Mouse (Mus musculus) cerebellum, postnatal 4 days (tissue): ENCODE measurements around the gene Pgm2.
A peak's percentile ranks its signal among the peaks of the same experiment; 100 is the strongest.

ENCODE experiments used
- DNase-seq, 2 experiments: peaks; one replicate each; pipeline ENCODE4 v3.0.0; 2022; ENCODE audit warnings: low spot score in 2 of 2, mixed read lengths in 1 of 2

Pgm2 gene

GRCm38 (mm10) chr5:64144315-64144714 is 51.6 kb downstream of the Pgm2 start:
- no peak for DNase-seq

- DNase-seq = no peak
Measured at GRCm38 (mm10) chr5:64146384-64147005, 53.7 kb downstream of the Pgm2 start.

GRCm38 (mm10) chr5:64149184-64150127 is 56.7 kb downstream of the Pgm2 start:
- no peak for DNase-seq

GRCm38 (mm10) chr5:64153319-64153718 is 60.6 kb downstream of the Pgm2 start:
- DNase-seq = no peak

- DNase-seq = no peak
Measured at GRCm38 (mm10) chr5:64155861-64156550, 63.3 kb downstream of the Pgm2 start, which contains the start of gene Tbc1d1. Tbc1d1 (plus strand) TSS chr5:64156305.

GRCm38 (mm10) chr5:64156579-64156978 is 63.8 kb downstream of the Pgm2 start:
- no peak for DNase-seq

GRCm38 (mm10) chr5:64157926-64158325 is 65.2 kb downstream of the Pgm2 start:
- DNase-seq = no peak

GRCm38 (mm10) chr5:64158501-64158900 is 65.8 kb downstream of the Pgm2 start:
- no peak for DNase-seq

GRCm38 (mm10) chr5:64159065-64159780 is 66.5 kb downstream of the Pgm2 start:
- DNase-seq = peak in 1 of 2 experiments; percentile 31

GRCm38 (mm10) chr5:64159781-64160704 is 67.3 kb downstream of the Pgm2 start:
- DNase-seq = peak; percentile 46 to 62

- no peak for DNase-seq
Measured at GRCm38 (mm10) chr5:64160705-64161391, 68.1 kb downstream of the Pgm2 start.

GRCm38 (mm10) chr5:64161917-64162316 is 69.2 kb downstream of the Pgm2 start:
- DNase-seq = no peak

- no peak for DNase-seq
Measured at GRCm38 (mm10) chr5:64162582-64162981, 69.8 kb downstream of the Pgm2 start.

GRCm38 (mm10) chr5:64164414-64164813 is 71.7 kb downstream of the Pgm2 start:
- DNase-seq = no peak

GRCm38 (mm10) chr5:64165826-64166225 is 73.1 kb downstream of the Pgm2 start:
- DNase-seq = no peak

- DNase-seq = no peak
Measured at GRCm38 (mm10) chr5:64168990-64169540, 76.3 kb downstream of the Pgm2 start.

- no peak for DNase-seq
Measured at GRCm38 (mm10) chr5:64172884-64173283, 80.1 kb downstream of the Pgm2 start.

- DNase-seq = no peak
Measured at GRCm38 (mm10) chr5:64173302-64173701, 80.6 kb downstream of the Pgm2 start.

- DNase-seq = no peak
Measured at GRCm38 (mm10) chr5:64174429-64174935, 81.7 kb downstream of the Pgm2 start.
